Mouse (Mus musculus): Measurements from ENCODE around the gene Tpmt. TPM values are rescaled to one million over a fixed set of nuclear protein-coding genes. Genes with fewer than 3 reads are reported as not detected.

The Tpmt gene
- total and polyA plus RNA-seq, 2 experiments, result 13.9 to 45.4 TPM

GRCm38 (mm10) chr13:46983878-46984277, 60.7 kb downstream of the Tpmt start:
- no peak for TF ChIP-seq POLR2A (IDR thresholded peaks at IDR 0.05; ENCODE audit: extremely low read depth, insufficient read depth, low read length)
- TF ChIP-seq CTCF (IDR thresholded peaks at IDR 0.05; ENCODE audit: low read depth, low read length), result no peak
- H3K79me2 ChIP-seq (ENCODE audit: control insufficient read depth, insufficient read depth, low read length), result no peaks in the 10 kb centered on the region
- DNase-seq (ENCODE audit: extremely low read depth, low read depth, low spot score), result no peak
- WGBS, result 85% methylated on average over 2 of the region's 2 CpGs
- H3K27me3 ChIP-seq (ENCODE audit: control insufficient read depth, insufficient read depth, low read length), result no peaks in the 10 kb centered on the region
- H3K27ac ChIP-seq (replicated peaks; ENCODE audit: insufficient read depth, low read depth, low read length), result no peak overlapping the region
- no peak overlapping the region for H3K9ac ChIP-seq (ENCODE audit: low read depth, low read length)
- H3K4me1 ChIP-seq (ENCODE audit: control insufficient read depth, insufficient read depth, low read length), result peaks cover 2% of the 10 kb centered on the region; the same call in 1 of the 2 replicates
- H3K36me3 ChIP-seq (ENCODE audit: control insufficient read depth, insufficient read depth, low read length), result no peaks in the 10 kb centered on the region
- H3K4me3 ChIP-seq (ENCODE audit: insufficient read depth, low read depth, low read length), result no peak overlapping the region

DNA sequence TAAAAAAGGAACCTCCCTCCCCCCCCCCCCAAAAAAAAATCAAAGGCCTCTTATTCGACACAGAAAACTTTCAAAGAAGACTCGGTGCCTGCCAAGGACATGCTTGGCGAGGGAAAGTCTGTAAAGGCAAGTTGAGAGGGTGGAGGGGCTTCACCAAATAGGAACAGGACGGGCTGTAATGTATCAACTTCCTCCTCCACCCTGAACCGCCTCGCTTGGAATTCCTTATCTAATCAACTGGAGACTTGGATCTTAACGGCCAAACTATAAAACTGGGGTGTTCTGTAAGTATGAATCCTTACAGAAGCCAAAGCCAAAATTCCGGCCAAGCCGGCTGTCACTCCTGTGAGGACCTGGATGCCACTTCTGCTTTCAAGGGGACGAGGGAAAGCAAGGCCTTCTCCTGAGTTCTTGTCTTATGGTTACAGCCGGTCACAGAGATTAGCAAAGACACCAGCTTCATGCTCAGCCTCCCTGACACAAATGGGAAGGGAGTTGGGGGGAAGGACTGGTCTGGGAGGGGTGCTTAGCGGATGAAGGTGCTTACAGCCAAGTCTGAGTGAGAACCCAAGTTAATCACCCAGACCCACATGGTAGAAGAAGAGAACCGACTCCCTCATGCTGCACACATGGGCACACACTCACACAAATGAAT, 64.6 kb downstream of the Tpmt start:
- Histone ChIP-seq H3K4me1 (ENCODE audit: control insufficient read depth, insufficient read depth, low read length) (peaks cover 2% of the 10 kb centered on the region; the same call in 1 of the 2 replicates), H3K27ac (replicated peaks; ENCODE audit: insufficient read depth, low read depth, low read length) (no peak overlapping the region), H3K4me3 (ENCODE audit: insufficient read depth, low read depth, low read length) (no peak overlapping the region), H3K36me3 (ENCODE audit: control insufficient read depth, insufficient read depth, low read length) (no peaks in the 10 kb centered on the region), H3K79me2 (ENCODE audit: control insufficient read depth, insufficient read depth, low read length) (no peaks in the 10 kb centered on the region), H3K9ac (ENCODE audit: low read depth, low read length) (no peak overlapping the region), H3K27me3 (ENCODE audit: control insufficient read depth, insufficient read depth, low read length) (no peaks in the 10 kb centered on the region)
- no peak for TF ChIP-seq POLR2A (IDR thresholded peaks at IDR 0.05; ENCODE audit: extremely low read depth, insufficient read depth, low read length)
- TF ChIP-seq CTCF (IDR thresholded peaks at IDR 0.05; ENCODE audit: low read depth, low read length), result no peak
- DNase-seq (ENCODE audit: extremely low read depth, low read depth, low spot score), result no peak
- WGBS, result 62% methylated on average over 13 of the region's 13 CpGs

DNA sequence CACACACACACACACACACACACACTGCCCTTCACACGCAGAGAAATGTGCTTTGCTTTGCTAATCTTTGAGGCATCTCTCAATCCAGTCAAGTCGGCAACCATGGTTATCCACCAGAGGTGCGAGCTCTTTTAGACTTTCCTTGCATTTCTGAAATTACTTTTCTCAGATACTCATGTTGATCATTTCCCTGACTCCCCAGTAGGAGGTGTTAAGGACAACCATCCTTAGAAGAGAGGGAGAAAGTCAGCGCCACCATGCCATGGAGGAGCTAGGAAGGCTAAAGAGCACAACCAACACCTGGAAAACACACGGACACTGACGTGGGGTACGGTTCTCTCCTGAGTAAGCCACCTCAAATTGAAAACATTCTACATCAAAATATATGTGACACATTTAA, 68.0 kb downstream of the Tpmt start:
- DNase-seq (ENCODE audit: extremely low read depth, low read depth, low spot score), result no peak

GRCm38 (mm10) chr13:46975930-46976329, 68.6 kb downstream of the Tpmt start:
- H3K27me3 ChIP-seq (ENCODE audit: control insufficient read depth, insufficient read depth, low read length), result no peaks in the 10 kb centered on the region
- H3K27ac ChIP-seq (replicated peaks; ENCODE audit: insufficient read depth, low read depth, low read length), result no peak overlapping the region
- 54% methylated on average over 4 of the region's 4 CpGs for WGBS
- no peak for TF ChIP-seq CTCF (IDR thresholded peaks at IDR 0.05; ENCODE audit: low read depth, low read length)
- no peak for TF ChIP-seq POLR2A (IDR thresholded peaks at IDR 0.05; ENCODE audit: extremely low read depth, insufficient read depth, low read length)
- no peaks in the 10 kb centered on the region for H3K36me3 ChIP-seq (ENCODE audit: control insufficient read depth, insufficient read depth, low read length)
- H3K4me1 ChIP-seq (ENCODE audit: control insufficient read depth, insufficient read depth, low read length), result peaks cover 2% of the 10 kb centered on the region; the same call in 1 of the 2 replicates
- no peak overlapping the region for H3K4me3 ChIP-seq (ENCODE audit: insufficient read depth, low read depth, low read length)
- no peak for DNase-seq (ENCODE audit: extremely low read depth, low read depth, low spot score)
- no peaks in the 10 kb centered on the region for H3K79me2 ChIP-seq (ENCODE audit: control insufficient read depth, insufficient read depth, low read length)
- no peak overlapping the region for H3K9ac ChIP-seq (ENCODE audit: low read depth, low read length)

More for the DNA sequence above, 68.0 kb downstream of the Tpmt start:
- 85% methylated on average over 7 of the region's 7 CpGs for WGBS
- no peak overlapping the region for H3K9ac ChIP-seq (ENCODE audit: low read depth, low read length)
- TF ChIP-seq POLR2A (IDR thresholded peaks at IDR 0.05; ENCODE audit: extremely low read depth, insufficient read depth, low read length) (no peak), CTCF (IDR thresholded peaks at IDR 0.05; ENCODE audit: low read depth, low read length) (no peak)
- no peak overlapping the region for H3K4me3 ChIP-seq (ENCODE audit: insufficient read depth, low read depth, low read length)
- H3K27me3 ChIP-seq (ENCODE audit: control insufficient read depth, insufficient read depth, low read length), result no peaks in the 10 kb centered on the region
- H3K4me1 ChIP-seq (ENCODE audit: control insufficient read depth, insufficient read depth, low read length), result peaks cover 2% of the 10 kb centered on the region; the same call in 1 of the 2 replicates
- no peaks in the 10 kb centered on the region for H3K79me2 ChIP-seq (ENCODE audit: control insufficient read depth, insufficient read depth, low read length)
- H3K27ac ChIP-seq (replicated peaks; ENCODE audit: insufficient read depth, low read depth, low read length), result no peak overlapping the region
- H3K36me3 ChIP-seq (ENCODE audit: control insufficient read depth, insufficient read depth, low read length), result no peaks in the 10 kb centered on the region

DNA sequence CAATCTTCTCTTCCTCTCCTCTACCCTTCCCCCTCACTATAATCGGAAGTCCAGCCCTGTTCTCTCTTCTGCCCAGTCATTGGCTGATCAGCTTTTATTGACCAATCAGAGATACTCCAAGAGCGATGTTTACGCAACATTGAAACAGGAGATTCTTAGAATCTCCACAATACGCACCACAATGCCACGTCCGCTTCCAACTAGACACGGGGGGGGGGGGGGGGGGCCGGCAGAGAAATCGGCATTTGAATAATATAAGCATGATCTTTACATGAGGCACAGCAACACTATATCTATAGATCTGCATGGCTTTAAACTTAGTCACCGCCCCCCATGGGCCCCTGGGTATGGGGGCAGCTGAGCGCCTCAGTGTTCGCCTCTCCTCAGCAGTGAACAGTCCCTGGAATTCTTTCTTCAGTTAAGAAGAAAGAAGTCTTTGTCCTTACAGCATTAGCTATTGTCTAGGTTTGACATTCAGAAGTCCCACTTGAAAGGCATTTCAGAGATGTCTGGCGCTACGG, 69.4 kb downstream of the Tpmt start:
- peak; percentile 8 for DNase-seq (ENCODE audit: extremely low read depth, low read depth, low spot score)
- TF ChIP-seq POLR2A (IDR thresholded peaks at IDR 0.05; ENCODE audit: extremely low read depth, insufficient read depth, low read length) (no peak), CTCF (IDR thresholded peaks at IDR 0.05; ENCODE audit: low read depth, low read length) (no peak)
- H3K4me1 ChIP-seq (ENCODE audit: control insufficient read depth, insufficient read depth, low read length), result peaks cover under 1% of the 10 kb centered on the region; the same call in 1 of the 2 replicates
- WGBS, result 72% methylated on average over 14 of the region's 14 CpGs
- no peak overlapping the region for H3K4me3 ChIP-seq (ENCODE audit: insufficient read depth, low read depth, low read length)
- H3K9ac ChIP-seq (ENCODE audit: low read depth, low read length), result no peak overlapping the region
- H3K79me2 ChIP-seq (ENCODE audit: control insufficient read depth, insufficient read depth, low read length), result no peaks in the 10 kb centered on the region
- H3K27me3 ChIP-seq (ENCODE audit: control insufficient read depth, insufficient read depth, low read length), result no peaks in the 10 kb centered on the region
- H3K27ac ChIP-seq (replicated peaks; ENCODE audit: insufficient read depth, low read depth, low read length), result no peak overlapping the region
- H3K36me3 ChIP-seq (ENCODE audit: control insufficient read depth, insufficient read depth, low read length), result no peaks in the 10 kb centered on the region

Other genes starting within 250 kb of the Tpmt start
- 10.5 and 11.1 TPM in 2 replicates for gene Kif13a, start 114.9 kb downstream of the Tpmt start, total RNA-seq (2014; rRNA removed)
- 6.6 TPM in 2 replicates for gene Kif13a, start 114.9 kb downstream of the Tpmt start, polyA plus RNA-seq (2012; rRNA removed)
- 0.40 and 0.83 TPM in 2 replicates for gene Nhlrc1, start 29.9 kb downstream of the Tpmt start, total RNA-seq (2014; rRNA removed)
- gene Nhlrc1, start 29.9 kb downstream of the Tpmt start, polyA plus RNA-seq (2012; rRNA removed), result 1.8 and 2.9 TPM in 2 replicates
- gene Kdm1b, start 1.2 kb downstream of the Tpmt start, total RNA-seq (2014; rRNA removed), result 17.5 and 21.1 TPM in 2 replicates
- gene Kdm1b, start 1.2 kb downstream of the Tpmt start, polyA plus RNA-seq (2012; rRNA removed), result 7.4 and 9.3 TPM in 2 replicates
- gene Dek, start 61.5 kb upstream of the Tpmt start, total RNA-seq (2014; rRNA removed), result 24.8 and 27.7 TPM in 2 replicates
- 14.1 and 15.5 TPM in 2 replicates for gene Dek, start 61.5 kb upstream of the Tpmt start, polyA plus RNA-seq (2012; rRNA removed)
- gene Rnf144b, start 77.9 kb upstream of the Tpmt start, total RNA-seq (2014; rRNA removed), result 19.4 and 19.7 TPM in 2 replicates
- gene Rnf144b, start 77.9 kb upstream of the Tpmt start, polyA plus RNA-seq (2012; rRNA removed), result 18.8 and 20.2 TPM in 2 replicates